Mouse (Mus musculus): ENCODE measurements around the gene Hoxa4.

The Hoxa4 gene

DNA sequence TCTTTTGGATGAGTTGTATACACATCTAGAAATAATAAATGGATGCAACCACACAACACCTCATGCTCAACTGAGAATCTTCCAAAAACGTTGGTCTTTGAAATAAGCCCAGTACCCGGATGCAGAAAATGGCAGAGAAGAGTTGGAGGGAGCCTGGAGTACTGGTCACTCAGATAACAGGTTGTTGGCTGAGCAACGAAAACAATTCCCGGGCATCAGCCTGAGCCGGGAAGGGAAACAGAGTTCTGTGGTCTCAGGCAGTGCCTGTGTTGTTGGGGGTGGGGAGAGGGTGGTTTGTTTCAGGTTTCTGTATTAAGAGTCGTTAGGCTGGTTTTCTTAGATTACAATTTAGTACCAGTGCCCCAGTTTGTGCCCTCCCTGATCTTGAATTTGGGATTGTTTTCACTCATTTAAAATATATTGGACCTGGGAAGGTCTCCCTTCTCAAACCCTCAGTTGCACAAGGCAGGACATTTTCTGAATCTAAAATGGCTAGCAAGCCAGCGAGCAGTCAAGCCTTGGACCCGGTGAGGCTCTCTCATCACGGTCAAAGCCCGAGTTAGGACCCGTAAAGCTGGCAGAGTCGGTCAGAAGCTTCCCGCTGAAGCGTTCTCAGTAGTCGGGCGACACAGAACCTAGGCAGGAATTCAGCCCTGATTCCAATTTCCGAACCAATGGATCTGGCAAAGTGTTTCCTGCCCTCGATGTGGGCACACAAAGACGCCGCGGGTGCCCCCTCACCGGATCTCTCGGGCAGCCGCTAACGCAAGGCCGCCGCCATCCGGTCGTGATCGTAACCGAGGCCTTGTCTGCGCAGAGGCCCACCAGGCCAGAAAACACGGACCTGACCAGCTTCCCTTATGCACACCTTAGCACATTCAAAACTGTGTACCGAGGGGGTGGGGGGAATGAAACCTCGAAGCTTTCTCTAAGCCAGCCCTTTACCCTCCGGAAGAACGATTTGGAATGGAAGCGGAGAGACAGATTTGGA is 37.2 kb upstream of the Hoxa4 start:
- no peak for DNase-seq (ENCODE audit: low spot score)

DNA sequence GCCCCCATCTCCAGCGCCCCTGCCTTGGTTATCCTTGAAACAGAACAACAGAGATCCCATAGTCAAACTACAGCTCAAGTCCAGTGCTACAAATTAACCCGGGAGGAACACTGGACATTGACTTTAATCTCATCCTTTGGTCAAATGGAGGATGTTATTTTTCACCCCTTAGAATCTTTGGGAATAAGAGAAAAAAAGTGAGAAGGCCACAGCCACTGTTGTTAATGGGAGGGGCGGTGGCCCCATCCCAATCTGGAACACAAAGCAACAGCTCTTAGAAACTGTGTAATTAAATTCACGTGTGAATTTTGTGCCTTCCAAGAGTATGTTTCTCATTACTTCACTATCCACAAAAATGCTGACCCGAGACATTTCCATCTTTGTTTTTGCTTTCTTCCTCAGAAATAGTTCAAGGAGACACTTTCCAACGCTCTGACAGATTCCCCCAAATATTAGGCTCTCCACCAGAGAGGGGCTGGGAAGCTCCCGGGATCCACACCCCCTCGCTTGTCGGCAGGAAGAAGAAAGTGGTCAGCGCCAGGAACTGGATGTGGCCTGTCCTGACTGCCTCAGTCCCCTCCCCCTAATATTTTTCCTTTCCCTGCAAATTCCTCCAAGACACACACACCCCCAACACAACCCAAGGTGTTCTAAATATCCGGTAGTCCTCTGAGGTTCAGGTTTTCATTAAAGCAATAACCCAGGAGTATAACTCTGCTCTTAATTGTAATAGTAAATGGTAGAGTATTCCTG is 36.1 kb upstream of the Hoxa4 start:
- no peak for DNase-seq (ENCODE audit: low spot score)

DNA sequence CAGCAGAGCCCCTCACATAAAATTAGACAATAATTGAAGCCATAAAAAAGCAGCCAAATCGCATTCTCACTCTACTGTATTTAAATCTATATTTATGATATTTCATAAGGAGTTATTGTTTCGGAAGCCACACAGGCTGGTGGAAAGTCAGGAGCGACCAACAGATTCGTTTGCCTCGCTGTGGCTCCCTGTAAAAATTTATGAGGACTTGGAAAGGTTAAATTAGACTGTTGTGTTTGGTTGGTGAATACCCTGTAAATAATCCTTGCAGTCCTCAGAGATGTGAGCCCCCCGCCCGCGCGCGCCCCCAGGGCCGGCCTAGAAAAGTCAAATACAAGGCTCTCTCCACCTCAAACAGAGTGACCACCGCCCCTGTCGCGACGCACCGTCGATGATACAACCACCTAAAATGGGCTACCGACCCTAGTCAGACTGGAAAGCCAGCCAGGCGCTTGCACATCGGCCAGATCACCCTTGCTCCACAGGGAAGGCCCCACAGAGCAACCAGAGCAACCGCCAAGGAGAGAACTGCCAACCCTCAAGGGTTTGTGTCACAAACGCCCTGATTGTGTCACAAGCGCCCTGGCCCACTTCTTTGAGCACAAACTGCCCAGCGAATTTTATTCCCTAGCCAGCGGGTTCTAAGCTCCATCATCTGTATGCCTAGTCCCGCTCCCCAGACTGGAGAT is 35.2 kb upstream of the Hoxa4 start:
- no peak for DNase-seq (ENCODE audit: low spot score)

GRCm38 (mm10) chr6:52225612-52226568 is 34.3 kb upstream of the Hoxa4 start:
- DNase-seq (ENCODE audit: low spot score), result no peak

- no peak for DNase-seq (ENCODE audit: low spot score)
These were observed 33.5 kb upstream of the Hoxa4 start for GRCm38 (mm10) chr6:52224895-52225611.

DNA sequence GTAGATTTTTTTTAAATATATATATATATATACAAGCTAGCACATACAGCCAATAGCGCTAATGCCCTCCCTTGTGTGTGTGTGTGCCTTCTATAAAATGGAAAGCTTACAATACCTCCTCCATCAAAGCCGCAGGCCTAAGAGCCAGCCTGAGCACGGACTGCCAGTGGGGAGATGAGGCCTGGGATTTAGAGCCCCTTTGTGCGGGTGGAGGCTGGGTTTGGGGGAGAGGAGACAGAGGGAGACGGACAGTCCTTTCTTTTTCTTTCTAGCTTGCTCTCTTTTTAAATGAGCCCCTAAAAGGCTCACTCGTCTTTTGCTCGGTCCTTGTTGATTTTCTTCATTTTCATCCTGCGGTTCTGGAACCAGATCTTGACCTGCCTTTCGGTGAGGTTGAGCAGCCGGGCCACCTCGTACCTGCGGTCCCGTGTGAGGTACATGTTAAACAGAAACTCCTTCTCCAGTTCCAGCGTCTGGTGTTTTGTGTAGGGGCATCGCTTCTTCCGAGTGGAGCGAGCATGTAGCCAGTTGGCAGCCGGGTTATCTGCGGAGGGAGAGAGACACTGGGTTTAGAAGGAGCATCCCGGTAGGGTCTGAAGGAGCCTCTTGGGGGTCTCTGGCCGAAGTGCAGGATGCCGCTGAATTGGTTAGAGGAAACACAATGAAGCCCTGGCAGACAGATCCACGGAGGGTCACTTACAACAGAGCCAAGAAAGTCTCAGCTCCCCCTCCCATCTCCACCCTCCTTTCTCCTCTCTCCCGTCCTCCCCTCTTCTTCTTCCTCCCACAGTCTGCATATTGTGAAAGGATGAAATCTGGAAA is 32.6 kb upstream of the Hoxa4 start:
- DNase-seq (ENCODE audit: low spot score), result no peak

GRCm38 (mm10) chr6:52222729-52223128 is 31.2 kb upstream of the Hoxa4 start:
- no peak for DNase-seq (ENCODE audit: low spot score)

DNA sequence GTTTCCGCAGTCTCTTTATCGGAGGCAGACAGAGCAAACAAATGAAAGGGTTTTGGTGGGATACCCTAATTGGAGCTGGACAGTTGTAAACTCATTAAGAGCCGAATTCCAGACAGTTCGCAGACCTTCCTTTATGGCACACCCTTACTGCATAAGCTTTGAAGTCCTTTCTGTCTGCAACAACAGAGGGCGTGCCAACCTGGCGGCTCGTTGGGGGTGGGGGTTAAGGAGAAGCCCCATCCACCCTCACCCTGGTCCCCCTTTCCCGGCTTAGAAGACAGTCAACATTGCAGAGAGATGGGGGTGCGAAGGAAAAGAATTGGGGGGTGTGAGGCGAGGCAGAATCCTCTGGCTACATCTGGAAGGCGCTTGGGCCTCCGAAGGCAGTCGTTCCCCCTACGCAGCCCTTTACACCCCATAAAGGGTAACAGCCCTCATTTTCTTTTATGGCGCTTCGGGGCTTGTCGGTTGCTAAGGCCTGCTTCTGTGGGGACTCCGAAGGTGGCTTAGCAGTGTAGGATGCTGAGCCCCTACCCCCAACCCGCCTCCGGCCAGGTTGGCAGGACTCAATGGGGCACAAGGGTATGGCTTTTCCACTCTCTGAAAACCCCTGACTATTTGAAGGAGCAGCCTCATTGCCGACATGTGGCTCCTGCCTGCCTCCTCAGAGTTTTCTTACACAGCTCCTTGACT is 30.6 kb upstream of the Hoxa4 start:
- no peak for DNase-seq (ENCODE audit: low spot score)

GRCm38 (mm10) chr6:52221337-52221992 is 29.9 kb upstream of the Hoxa4 start, which contains the start of gene Hoxa7:
Hoxa7 (minus strand) TSS chr6:52221854.
- DNase-seq (ENCODE audit: low spot score), result peak; percentile 65

GRCm38 (mm10) chr6:52220865-52221310 is 29.3 kb upstream of the Hoxa4 start:
- no peak for DNase-seq (ENCODE audit: low spot score)

DNA sequence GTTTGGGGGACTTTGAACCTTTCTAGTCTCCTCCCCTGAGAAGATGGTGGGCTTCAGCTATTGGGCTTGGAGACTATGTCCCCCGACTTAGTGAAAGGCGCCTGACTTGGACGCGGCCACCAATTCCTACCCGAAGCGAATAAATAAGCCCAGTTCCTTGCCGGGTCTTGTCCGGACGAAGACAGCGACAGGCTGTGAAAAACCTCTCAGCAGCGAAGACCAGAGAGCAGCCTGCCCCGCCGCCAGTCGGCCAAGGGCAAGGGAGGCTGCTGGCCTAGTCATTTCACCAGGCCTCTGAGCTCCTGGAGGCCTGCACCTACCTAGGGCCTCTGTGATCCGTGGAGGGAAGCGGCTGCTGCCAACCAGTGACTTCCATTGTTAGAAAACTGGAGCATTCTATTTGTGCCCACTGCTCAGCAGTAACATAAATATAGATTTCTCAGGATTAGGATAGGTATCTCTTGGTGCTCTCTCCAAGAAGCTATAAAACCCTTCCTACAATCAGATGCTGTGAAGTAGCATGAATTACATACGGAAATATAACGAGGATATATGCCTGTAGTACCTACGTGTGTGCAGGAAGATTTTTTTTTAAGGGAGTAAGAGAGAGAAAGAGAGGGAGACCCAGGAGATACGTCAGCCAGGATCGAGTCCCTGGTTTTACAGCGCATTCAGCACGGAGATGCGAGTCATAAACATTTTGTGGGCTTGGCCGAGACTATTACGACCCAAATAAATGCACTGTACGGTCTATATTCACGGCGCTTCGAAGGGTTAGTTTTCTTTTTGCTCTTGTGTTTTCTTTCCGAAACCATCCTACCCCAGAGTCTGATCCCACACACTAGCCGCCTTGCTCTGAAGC is 28.7 kb upstream of the Hoxa4 start:
- no peak for DNase-seq (ENCODE audit: low spot score)

DNA sequence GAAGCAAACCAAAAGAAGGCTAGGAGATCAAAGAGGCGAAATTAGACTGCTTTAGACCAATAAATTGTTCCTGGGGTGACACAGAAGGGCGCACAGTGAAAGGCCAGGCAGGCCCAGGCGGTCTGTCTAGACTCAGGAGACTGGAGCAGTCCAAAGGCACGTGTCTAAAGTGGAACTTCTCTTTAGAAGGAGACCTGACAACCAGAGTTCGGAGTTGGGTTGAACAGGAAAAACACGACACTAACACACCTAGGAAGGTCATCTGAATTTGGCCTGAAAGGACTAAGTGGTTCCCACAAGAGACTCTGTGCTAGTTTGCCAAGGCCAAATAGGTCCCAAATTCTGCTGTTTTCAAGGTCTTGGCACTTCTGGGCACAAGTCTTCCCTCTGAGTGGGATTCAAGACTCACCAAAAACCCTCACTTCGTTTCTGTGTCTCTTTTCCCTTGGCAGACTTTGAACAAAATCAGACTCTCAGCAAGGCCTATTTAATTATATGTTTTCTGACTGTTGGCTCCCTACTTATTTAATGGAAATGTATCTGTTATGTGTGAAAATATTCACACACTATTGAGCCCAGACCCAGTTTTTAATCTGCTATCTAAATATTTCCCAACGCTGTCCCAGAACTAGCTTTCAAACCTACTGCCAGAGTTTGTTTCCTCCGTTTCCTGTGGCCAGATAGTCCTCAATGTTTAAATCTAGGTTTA is 27.8 kb upstream of the Hoxa4 start:
- DNase-seq (ENCODE audit: low spot score), result no peak

GRCm38 (mm10) chr6:52218643-52219215 is 27.2 kb upstream of the Hoxa4 start:
- DNase-seq (ENCODE audit: low spot score), result no peak

DNA sequence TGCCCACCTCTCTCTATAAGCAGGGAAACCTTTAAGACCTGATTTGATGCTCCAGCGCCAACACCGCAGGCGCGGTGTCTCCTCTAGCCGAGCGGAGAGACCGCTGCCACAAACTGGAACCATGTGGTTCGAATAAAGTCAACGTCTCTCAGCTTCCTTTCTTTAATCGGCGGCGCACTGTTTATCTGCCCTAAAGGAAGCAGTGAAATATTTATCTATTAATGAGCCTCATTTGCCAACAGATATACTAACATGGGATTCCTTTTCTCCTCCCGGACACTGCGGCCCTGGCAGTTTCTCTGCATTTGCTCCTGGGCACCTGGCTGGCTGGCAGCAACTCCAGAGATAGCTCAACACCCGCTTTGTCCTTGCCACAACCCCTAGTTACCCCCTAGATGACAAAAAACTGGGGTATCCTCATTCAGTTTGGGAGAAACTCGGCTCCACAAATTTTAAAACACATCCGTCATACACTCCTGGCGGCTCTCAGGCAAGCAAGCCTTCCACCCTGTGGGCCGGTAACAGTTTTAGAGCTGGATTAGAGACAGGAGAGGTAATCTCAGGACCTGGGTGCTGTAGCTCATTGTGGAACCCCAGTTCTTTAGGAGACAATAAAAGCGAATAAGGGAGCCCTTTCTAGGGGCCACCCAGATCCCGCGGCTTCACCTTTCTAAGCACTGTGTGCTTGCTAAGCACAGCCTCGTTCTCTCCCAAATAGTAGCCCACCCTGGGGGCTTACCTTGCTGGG is 26.5 kb upstream of the Hoxa4 start:
- DNase-seq (ENCODE audit: low spot score), result no peak

DNA sequence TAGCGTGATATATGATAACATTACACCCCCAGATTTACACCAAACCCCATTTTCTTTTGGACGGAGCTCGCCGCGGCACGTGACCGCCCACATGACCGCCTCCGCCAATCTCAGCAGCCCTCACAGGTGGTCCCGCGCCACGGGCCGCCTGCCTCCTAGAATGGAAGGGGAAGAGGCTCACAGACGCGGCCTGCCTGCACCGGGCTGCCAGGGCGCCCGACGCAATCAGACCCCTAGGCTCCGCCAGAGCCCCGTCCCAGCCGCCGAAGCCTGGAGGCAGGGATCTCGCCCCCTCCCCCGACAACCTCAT is 25.9 kb upstream of the Hoxa4 start:
- no peak for DNase-seq (ENCODE audit: low spot score)
